Mouse (Mus musculus) heart, postnatal 0 days (tissue): ENCODE measurements around the gene Rnf169.

Experiments used
- CTCF ChIP-seq: IDR thresholded peaks from 2 replicates; pipeline ENCODE4 v1.5.1; 2016; ENCODE audit warnings: antibody characterized with exemption, control low read depth, low read depth
- EP300 ChIP-seq: IDR thresholded peaks from 2 replicates; pipeline ENCODE4 v1.6.1; 2016; ENCODE audit warnings: antibody characterized with exemption, low read depth

GRCm38 (mm10) chr7:100027353-100027752 lies 47.1 kb upstream of the Rnf169 start:
- TF ChIP-seq EP300, result no peak
- TF ChIP-seq CTCF, result no peak
